Mouse (Mus musculus) ES-E14 (cell line): Measurements from ENCODE around the gene Eif5b. TPM values are rescaled to one million over a fixed set of nuclear protein-coding genes. Genes with fewer than 3 reads are reported as not detected.

Source experiments
- DNase-seq: peaks from one replicate; pipeline ENCODE4 v3.0.0-alpha.2; 2013; ENCODE audit warnings: low read depth, low spot score
- H3K27ac ChIP-seq: 2 replicates; pipeline ENCODE4 v1.5.1; 2012; ENCODE audit warnings: low read depth, mild to moderate bottlenecking, low read length, moderate library complexity, mixed read lengths; ENCODE audit not compliant: poor library complexity, insufficient read depth, severe bottlenecking
- H3K36me3 ChIP-seq: 2 replicates; pipeline ENCODE4 v1.6.1; 2012; ENCODE audit warnings: mild to moderate bottlenecking, low read length, moderate library complexity, mixed read lengths; ENCODE audit not compliant: control insufficient read depth, poor library complexity, insufficient read depth, severe bottlenecking
- H3K4me1 ChIP-seq, 2 experiments: fragments of 150-350 bp in 1 of 2; sonication (generic) in 1 of 2; 2 replicates each; pipeline ENCODE4 v1.6.1; 2012; ENCODE audit warnings: low read length in 2 of 2, mild to moderate bottlenecking in 1 of 2, mixed read lengths in 1 of 2; ENCODE audit not compliant: control insufficient read depth in 2 of 2, insufficient read depth in 2 of 2, poor library complexity in 1 of 2
- H3K4me3 ChIP-seq, 2 experiments: fragments of 150-350 bp in 1 of 2; sonication (generic) in 1 of 2; 2 replicates each; pipeline ENCODE4 v1.5.1; 2012; ENCODE audit warnings: low read length in 2 of 2, low read depth in 1 of 2, mild to moderate bottlenecking in 1 of 2, mixed read lengths in 1 of 2; ENCODE audit not compliant: insufficient read depth in 1 of 2, poor library complexity in 1 of 2, severe bottlenecking in 1 of 2
- H3K9ac ChIP-seq: 2 replicates; pipeline ENCODE4 v1.6.1; 2012; ENCODE audit warnings: low read depth, mild to moderate bottlenecking, low read length, mixed read lengths; ENCODE audit not compliant: poor library complexity, insufficient read depth, severe bottlenecking
- H3K9me3 ChIP-seq: fragments of 150-350 bp; sonication (generic); 2 replicates; pipeline ENCODE4 v1.6.1; 2012; ENCODE audit warnings: low read depth, mild to moderate bottlenecking, low read length; ENCODE audit not compliant: control insufficient read depth, insufficient read depth
- CHD2 ChIP-seq: IDR thresholded peaks from 2 replicates; pipeline ENCODE4 v1.6.1; 2014; ENCODE audit warnings: mild to moderate bottlenecking, low read depth, low read length, inconsistent platforms
- HCFC1 ChIP-seq: IDR thresholded peaks from 2 replicates; pipeline ENCODE4 v1.6.1; 2012; ENCODE audit warnings: low read length, inconsistent platforms, borderline replicate concordance; ENCODE audit not compliant: insufficient read depth
- MAFK ChIP-seq: IDR thresholded peaks from 2 replicates; pipeline ENCODE4 v1.6.1; 2014; ENCODE audit warnings: mild to moderate bottlenecking, low read depth, low read length, inconsistent platforms; ENCODE audit not compliant: insufficient read depth
- ZC3H11A ChIP-seq: IDR thresholded peaks from 2 replicates; pipeline ENCODE4 v1.6.1; 2012; ENCODE audit warnings: low read depth, mild to moderate bottlenecking, inconsistent platforms, low read length, borderline replicate concordance
- ZNF384 ChIP-seq: IDR thresholded peaks from 2 replicates; pipeline ENCODE4 v1.6.1; 2012; ENCODE audit warnings: low read depth, low read length, inconsistent platforms
- in situ Hi-C, 2 experiments: fragments of 600-800 bp; cut with MboI; formaldehyde crosslinking; loops; one replicate each; pipeline ENCODE4 v1.15.1; 2025; ENCODE audit warnings: low sequenced_read_pairs in 2 of 2, inconsistent platforms in 1 of 2; ENCODE audit not compliant: unreplicated experiment in 2 of 2
- total RNA-seq: library from RNA; depleted of rRNA; stranded (reverse); fragments of 300-350 nt; gene quantifications from 2 replicates; pipeline ENCODE4 v1.2.3, GENCODE M21; 2012; rRNA removed

The Eif5b gene
- total RNA-seq = 28.8 and 30.6 TPM in 2 replicates

- peak within 1 kb of the TSS; percentile 96 for H3K9ac ChIP-seq
- H3K9me3 ChIP-seq = no peaks in the 10 kb centered on the region
- peak within 1 kb of the TSS; percentile 86 to 92 for H3K4me3 ChIP-seq
- TF ChIP-seq ZNF384 (no peak), HCFC1 (peak; percentile 85), CHD2 (no peak), MAFK (no peak), ZC3H11A (no peak)
- peak; percentile 89 for DNase-seq
- peak within 1 kb of the TSS; percentile 84 for H3K27ac ChIP-seq
- H3K4me1 ChIP-seq = peaks cover 2% of the 10 kb centered on the region in 2 experiments; a peak in 1 of 4 replicates
- peaks cover 18% of the 10 kb centered on the region for H3K36me3 ChIP-seq
- in situ Hi-C loops = no loop called here
Observed at GRCm38 (mm10) chr1:37997867-37998266, at the start of gene Eif5b, which contains the start of gene Txndc9. TSS of gene Eif5b (plus strand) at chr1:37998010. TSS of gene Txndc9 (minus strand) at chr1:37997893.

GRCm38 (mm10) chr1:37948906-37949305, 48.9 kb upstream of the Eif5b start:
- DNase-seq = no peak
- in situ Hi-C loops = no loop called here
- H3K4me1 ChIP-seq = no peaks in the 10 kb centered on the region
- no peak overlapping the region for H3K4me3 ChIP-seq
- no peaks in the 10 kb centered on the region for H3K36me3 ChIP-seq
- no peaks in the 10 kb centered on the region for H3K9me3 ChIP-seq
- no peak overlapping the region for H3K27ac ChIP-seq
- no peak overlapping the region for H3K9ac ChIP-seq
- no peak for TF ChIP-seq ZC3H11A
- TF ChIP-seq HCFC1 = no peak
- TF ChIP-seq MAFK = no peak
- TF ChIP-seq ZNF384 = no peak
- TF ChIP-seq CHD2 = no peak

GRCm38 (mm10) chr1:37954786-37955185, 43.0 kb upstream of the Eif5b start:
- TF ChIP-seq CHD2 = no peak
- no peak for TF ChIP-seq ZNF384
- TF ChIP-seq MAFK = no peak
- TF ChIP-seq HCFC1 = no peak
- TF ChIP-seq ZC3H11A = no peak
- H3K36me3 ChIP-seq = no peaks in the 10 kb centered on the region
- H3K9ac ChIP-seq = no peak overlapping the region
- no peak overlapping the region for H3K27ac ChIP-seq
- in situ Hi-C loops = no loop called here
- no peak for DNase-seq
- no peaks in the 10 kb centered on the region for H3K9me3 ChIP-seq
- no peak overlapping the region for H3K4me3 ChIP-seq
- peaks cover 0 to 6% of the 10 kb centered on the region in 2 experiments; a peak in 3 of 4 replicates for H3K4me1 ChIP-seq

GRCm38 (mm10) chr1:37955251-37955650, 42.6 kb upstream of the Eif5b start:
- H3K27ac ChIP-seq = no peak overlapping the region
- TF ChIP-seq ZC3H11A (no peak), HCFC1 (no peak), CHD2 (no peak), ZNF384 (no peak), MAFK (no peak)
- H3K9ac ChIP-seq = no peak overlapping the region
- no peaks in the 10 kb centered on the region for H3K9me3 ChIP-seq
- H3K4me3 ChIP-seq = no peak overlapping the region
- peaks cover 0 to 6% of the 10 kb centered on the region in 2 experiments; a peak in 3 of 4 replicates for H3K4me1 ChIP-seq
- H3K36me3 ChIP-seq = no peaks in the 10 kb centered on the region
- no peak for DNase-seq
- in situ Hi-C loops = no loop called here
